Mouse (Mus musculus) ES-E14 (cell line): ENCODE measurements around the gene Gm20403.

Experiments used
- CHD2 ChIP-seq: IDR thresholded peaks from 2 replicates; pipeline ENCODE4 v1.6.1; 2014; ENCODE audit warnings: mild to moderate bottlenecking, low read depth, low read length, inconsistent platforms
- HCFC1 ChIP-seq: IDR thresholded peaks from 2 replicates; pipeline ENCODE4 v1.6.1; 2012; ENCODE audit warnings: low read length, inconsistent platforms, borderline replicate concordance; ENCODE audit not compliant: insufficient read depth
- ZC3H11A ChIP-seq: IDR thresholded peaks from 2 replicates; pipeline ENCODE4 v1.6.1; 2012; ENCODE audit warnings: low read depth, mild to moderate bottlenecking, inconsistent platforms, low read length, borderline replicate concordance

- TF ChIP-seq CHD2 = no peak
- TF ChIP-seq ZC3H11A = no peak
- no peak for TF ChIP-seq HCFC1
Observed at GRCm38 (mm10) chr12:54988323-54988850, 2.1 kb upstream of the Gm20403 start.
